Mouse (Mus musculus): ENCODE data around the gene Cited4. TPM values are rescaled to one million over a fixed set of nuclear protein-coding genes. Genes with fewer than 3 reads are reported as not detected.

Cited4 gene
- 0.56 TPM for polyA plus RNA-seq (2017; shearing (Covaris generic))

GRCm38 (mm10) chr4:120666358-120667024, at the start of gene Cited4:
TSS of gene Cited4 (plus strand) at chr4:120666572.

Other genes with a start within 250 kb of the Cited4 start
- not detected for gene Slfnl1, start 134.3 kb upstream of the Cited4 start, polyA plus RNA-seq (2017; shearing (Covaris generic))
- 34.0 TPM for gene Ctps, start 96.3 kb upstream of the Cited4 start, polyA plus RNA-seq (2017; shearing (Covaris generic))
- not detected for gene Gm8439, start 77.8 kb upstream of the Cited4 start, polyA plus RNA-seq (2017; shearing (Covaris generic))
- gene Kcnq4, start 82.0 kb downstream of the Cited4 start, polyA plus RNA-seq (2017; shearing (Covaris generic)) = not detected
- gene Nfyc, start 165.0 kb downstream of the Cited4 start, polyA plus RNA-seq (2017; shearing (Covaris generic)) = 113 TPM
- 2.0 TPM for gene Rims3, start 188.2 kb downstream of the Cited4 start, polyA plus RNA-seq (2017; shearing (Covaris generic))

All from naive thymus-derived CD4-positive, alpha-beta T cell, adult 5 months (primary cell).